Mouse (Mus musculus): ENCODE results near the gene 5830411N06Rik. TPM values are rescaled to one million over a fixed set of nuclear protein-coding genes. Genes with fewer than 3 reads are reported as not detected.

The 5830411N06Rik gene
- total and polyA plus RNA-seq, 3 experiments = not detected

Other genes starting within 250 kb of the 5830411N06Rik start
- gene Zfp511, start 210.9 kb upstream of the 5830411N06Rik start, total RNA-seq (2021) = 10 to 100 TPM; 22.2 to 23.7 TPM
- 49.2 and 63.9 TPM in 2 replicates for gene Zfp511, start 210.9 kb upstream of the 5830411N06Rik start, polyA plus RNA-seq (2012; rRNA removed)
- gene Tubgcp2, start 210.6 kb upstream of the 5830411N06Rik start, total RNA-seq (2021) = 10 to 100 TPM; 26.6 to 26.8 TPM
- gene Tubgcp2, start 210.6 kb upstream of the 5830411N06Rik start, polyA plus RNA-seq (2012; rRNA removed) = 13.5 and 16.4 TPM in 2 replicates
- gene Msx3, start 198.2 kb upstream of the 5830411N06Rik start, total RNA-seq (2021) = not detected
- gene Msx3, start 198.2 kb upstream of the 5830411N06Rik start, polyA plus RNA-seq (2012; rRNA removed) = not detected in 2 replicates
- gene Caly, start 164.7 kb upstream of the 5830411N06Rik start, total RNA-seq (2021) = 1 to 10 TPM; 5.7 to 5.9 TPM
- 13.9 and 21.2 TPM in 2 replicates for gene Caly, start 164.7 kb upstream of the 5830411N06Rik start, polyA plus RNA-seq (2012; rRNA removed)
- gene Prap1, start 153.9 kb upstream of the 5830411N06Rik start, total RNA-seq (2021) = not detected
- not detected in 2 replicates for gene Prap1, start 153.9 kb upstream of the 5830411N06Rik start, polyA plus RNA-seq (2012; rRNA removed)
- 10 to 100 TPM; 61.9 to 72.5 TPM for gene Fuom, start 144.8 kb upstream of the 5830411N06Rik start, total RNA-seq (2021)
- 89.3 and 100 TPM in 2 replicates for gene Fuom, start 144.8 kb upstream of the 5830411N06Rik start, polyA plus RNA-seq (2012; rRNA removed)
- 10 to 100 TPM; 19.4 to 22.6 TPM for gene Paox, start 131.5 kb upstream of the 5830411N06Rik start, total RNA-seq (2021)
- gene Paox, start 131.5 kb upstream of the 5830411N06Rik start, polyA plus RNA-seq (2012; rRNA removed) = 14.9 and 18.9 TPM in 2 replicates
- gene Echs1, start 130.8 kb upstream of the 5830411N06Rik start, total RNA-seq (2021) = 100 to 1,000 TPM; 395 to 540 TPM
- gene Echs1, start 130.8 kb upstream of the 5830411N06Rik start, polyA plus RNA-seq (2012; rRNA removed) = 136 and 147 TPM in 2 replicates
- gene Mtg1, start 109.7 kb upstream of the 5830411N06Rik start, total RNA-seq (2021) = 10 to 100 TPM; 27.4 to 38.2 TPM
- gene Mtg1, start 109.7 kb upstream of the 5830411N06Rik start, polyA plus RNA-seq (2012; rRNA removed) = 19.0 and 22.6 TPM in 2 replicates
- gene Sprn, start 92.4 kb upstream of the 5830411N06Rik start, total RNA-seq (2021) = 1 to 10 TPM in 1 of 2 experiments, under 1 TPM in 1; 0.55 to 1.2 TPM
- 0.99 and 2.4 TPM in 2 replicates for gene Sprn, start 92.4 kb upstream of the 5830411N06Rik start, polyA plus RNA-seq (2012; rRNA removed)
- not detected for gene Olfr522, start 82.5 kb upstream of the 5830411N06Rik start, total RNA-seq (2021)
- not detected in 2 replicates for gene Olfr522, start 82.5 kb upstream of the 5830411N06Rik start, polyA plus RNA-seq (2012; rRNA removed)
- gene Olfr523, start 74.1 kb upstream of the 5830411N06Rik start, total RNA-seq (2021) = not detected
- gene Olfr523, start 74.1 kb upstream of the 5830411N06Rik start, polyA plus RNA-seq (2012; rRNA removed) = not detected in 2 replicates
- gene Olfr524, start 41.3 kb upstream of the 5830411N06Rik start, total RNA-seq (2021) = not detected
- not detected in 2 replicates for gene Olfr524, start 41.3 kb upstream of the 5830411N06Rik start, polyA plus RNA-seq (2012; rRNA removed)
- gene Cd163l1, start 29.0 kb upstream of the 5830411N06Rik start, total RNA-seq (2021) = not detected
- 0.08 TPM in 1 of 2 replicates, not detected in the other for gene Cd163l1, start 29.0 kb upstream of the 5830411N06Rik start, polyA plus RNA-seq (2012; rRNA removed)
- not detected for gene Olfr525, start 73.6 kb downstream of the 5830411N06Rik start, total RNA-seq (2021)
- not detected in 2 replicates for gene Olfr525, start 73.6 kb downstream of the 5830411N06Rik start, polyA plus RNA-seq (2012; rRNA removed)
- not detected for gene Olfr527, start 86.7 kb downstream of the 5830411N06Rik start, total RNA-seq (2021)
- 0.11 TPM in 1 of 2 replicates, not detected in the other for gene Olfr527, start 86.7 kb downstream of the 5830411N06Rik start, polyA plus RNA-seq (2012; rRNA removed)
- not detected for gene Olfr60, start 114.4 kb downstream of the 5830411N06Rik start, total RNA-seq (2021)
- gene Olfr60, start 114.4 kb downstream of the 5830411N06Rik start, polyA plus RNA-seq (2012; rRNA removed) = not detected in 2 replicates
- not detected for gene Olfr530, start 129.0 kb downstream of the 5830411N06Rik start, total RNA-seq (2021)
- not detected in 2 replicates for gene Olfr530, start 129.0 kb downstream of the 5830411N06Rik start, polyA plus RNA-seq (2012; rRNA removed)
- not detected for gene Olfr531, start 155.6 kb downstream of the 5830411N06Rik start, total RNA-seq (2021)
- gene Olfr531, start 155.6 kb downstream of the 5830411N06Rik start, polyA plus RNA-seq (2012; rRNA removed) = not detected in 2 replicates
- not detected for gene Olfr532, start 174.4 kb downstream of the 5830411N06Rik start, total RNA-seq (2021)
- not detected in 2 replicates for gene Olfr532, start 174.4 kb downstream of the 5830411N06Rik start, polyA plus RNA-seq (2012; rRNA removed)
- not detected for gene Olfr533, start 216.1 kb downstream of the 5830411N06Rik start, total RNA-seq (2021)
- not detected in 2 replicates for gene Olfr533, start 216.1 kb downstream of the 5830411N06Rik start, polyA plus RNA-seq (2012; rRNA removed)
- not detected for gene Olfr535, start 236.9 kb downstream of the 5830411N06Rik start, total RNA-seq (2021)
- not detected in 2 replicates for gene Olfr535, start 236.9 kb downstream of the 5830411N06Rik start, polyA plus RNA-seq (2012; rRNA removed)